Mouse (Mus musculus) spleen, postnatal 10 days (tissue): ENCODE measurements at regions not wholly inside any gene's neighbourhood (a gene's known extent, or its start where the extent isn't known, plus 50 kb on each side); places are given as distances from the start of the nearest gene placed in this dataset.

Experiments
- DNase-seq, 2 experiments: peaks; one replicate each; pipeline ENCODE4 v3.0.0; 2021 to 2022; ENCODE audit warnings: low spot score in 2 of 2

DNA sequence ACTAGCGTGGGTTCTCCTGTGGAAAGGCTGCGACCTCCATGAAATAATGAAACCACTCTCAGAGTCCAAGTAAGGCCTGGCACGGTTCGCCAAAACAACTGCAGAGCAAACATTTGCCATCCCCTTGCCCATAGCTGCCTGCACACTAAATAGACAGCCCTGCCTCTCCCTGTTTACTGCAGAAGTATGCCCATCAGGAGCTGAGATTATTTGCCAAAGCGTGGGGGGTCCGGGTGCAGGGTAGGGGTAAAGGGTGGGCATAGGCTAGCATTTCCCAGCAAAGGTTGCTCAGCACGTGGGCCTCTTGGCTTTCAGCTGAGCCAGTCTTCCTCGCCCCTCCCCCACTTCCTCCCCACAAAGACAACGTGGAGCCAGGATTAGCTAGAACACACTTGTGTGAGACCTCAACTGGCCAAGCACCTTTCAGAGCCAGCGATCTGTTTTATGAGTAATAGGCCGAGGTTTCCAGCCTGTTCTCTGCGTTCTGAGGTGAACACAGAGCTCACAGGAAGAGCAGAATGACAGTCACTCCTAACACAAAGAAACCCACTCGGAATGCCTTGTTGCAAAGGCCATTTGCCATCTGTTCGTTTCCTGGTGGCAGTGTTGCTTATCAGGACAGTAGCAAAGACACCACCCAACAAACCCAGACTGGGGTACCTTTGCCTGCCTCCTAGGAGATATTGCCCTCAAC, 55.6 kb upstream of the Cep85l start:
- peak; percentile 43 to 69 for DNase-seq

DNA sequence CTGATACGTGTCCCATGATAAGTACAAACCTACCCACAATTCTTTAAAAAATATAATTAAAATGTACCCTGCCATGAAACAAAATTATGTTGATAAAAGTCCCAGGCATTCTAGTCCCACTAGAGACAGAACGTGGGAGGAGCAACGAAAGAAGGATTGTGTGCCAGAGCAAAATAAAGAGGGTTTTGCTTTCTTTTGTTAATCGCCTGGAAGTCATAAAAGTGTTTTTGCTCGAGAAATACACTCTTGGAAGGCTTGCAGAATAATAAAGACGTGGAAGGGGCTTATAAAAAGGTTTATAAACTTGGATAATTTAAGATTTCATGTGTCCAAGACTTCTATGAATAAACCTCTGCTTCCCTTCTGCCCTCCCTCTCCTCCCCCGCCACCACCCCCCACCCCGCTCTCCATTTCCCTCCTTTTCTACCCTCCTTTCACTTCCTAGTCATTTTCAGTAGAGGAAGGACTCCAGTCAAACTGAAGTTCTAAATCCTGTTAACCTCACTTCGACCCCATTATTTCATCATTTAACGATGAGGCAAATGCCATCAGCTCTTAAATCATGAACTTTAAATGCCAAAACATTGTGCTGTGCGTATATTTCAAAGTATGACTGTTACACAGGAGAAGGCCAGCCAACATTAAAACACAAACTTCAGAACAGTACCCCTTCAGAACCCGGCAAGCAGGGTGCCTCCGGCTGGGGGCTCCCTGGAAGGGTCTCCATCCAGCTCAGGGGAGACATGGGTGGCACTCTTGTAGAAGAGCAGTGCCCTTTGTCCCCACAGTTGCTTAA, 54.8 kb upstream of the Cep85l start:
- peak in 1 of 2 experiments; percentile 14 for DNase-seq

DNA sequence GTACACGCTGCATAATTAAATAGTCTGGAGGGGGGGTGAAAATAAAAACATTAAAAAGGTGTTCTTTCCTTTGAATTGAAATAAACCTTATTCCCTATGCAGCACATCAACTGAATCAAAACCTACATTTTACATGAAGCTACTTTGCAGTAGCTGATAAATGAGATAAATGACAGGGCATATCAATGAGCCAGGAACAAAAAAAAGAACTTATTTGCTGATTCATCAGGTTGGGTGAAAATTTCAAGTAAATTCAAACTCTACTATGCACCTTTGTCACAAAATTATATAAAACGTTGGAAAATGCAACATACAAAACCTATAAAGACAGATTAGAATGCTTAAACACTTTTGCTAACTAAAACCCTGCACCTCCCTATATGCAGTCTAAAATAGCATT, 53.0 kb upstream of the Cep85l start:
- DNase-seq: no peak

DNA sequence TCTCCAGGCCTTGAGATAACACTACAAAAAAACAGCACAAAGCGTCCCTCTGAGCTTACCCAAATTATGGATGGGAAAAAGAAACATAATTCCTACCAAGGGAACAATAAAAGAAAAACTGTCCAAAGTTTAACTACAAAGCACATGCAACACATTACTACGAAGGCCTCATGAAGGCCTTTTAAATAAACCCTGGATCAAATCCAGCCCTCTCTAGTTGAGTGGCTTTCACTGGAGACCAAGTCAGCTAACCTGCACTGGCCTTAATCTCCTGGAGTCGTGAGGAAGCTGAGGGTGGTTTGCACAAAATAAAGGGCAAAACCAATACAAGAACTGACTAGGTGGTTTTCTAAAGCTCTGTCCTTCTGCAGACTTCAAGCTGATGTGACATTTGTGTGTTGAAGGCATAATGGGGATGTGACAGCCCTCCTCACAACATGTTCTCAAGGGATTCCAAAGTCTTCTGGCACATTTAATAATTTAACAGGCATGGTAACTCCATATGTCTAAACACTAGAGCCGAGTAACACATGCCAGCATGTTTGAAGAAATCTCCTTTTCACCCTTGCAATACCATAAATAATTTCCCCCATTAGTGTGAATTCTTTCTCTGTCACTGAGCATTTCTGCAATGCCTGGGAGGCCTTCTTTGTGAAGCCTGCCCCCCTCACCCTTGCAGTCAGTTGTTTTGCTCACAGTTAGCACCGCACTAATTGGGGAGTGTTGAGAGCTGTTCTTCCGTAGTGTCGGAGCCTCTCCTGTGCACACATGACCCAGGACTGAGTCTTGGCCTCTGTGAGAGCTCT, 50.0 kb upstream of the Cep85l start:
- no peak for DNase-seq
